Mouse (Mus musculus): Measurements from ENCODE around the gene Lhfp.

DNA sequence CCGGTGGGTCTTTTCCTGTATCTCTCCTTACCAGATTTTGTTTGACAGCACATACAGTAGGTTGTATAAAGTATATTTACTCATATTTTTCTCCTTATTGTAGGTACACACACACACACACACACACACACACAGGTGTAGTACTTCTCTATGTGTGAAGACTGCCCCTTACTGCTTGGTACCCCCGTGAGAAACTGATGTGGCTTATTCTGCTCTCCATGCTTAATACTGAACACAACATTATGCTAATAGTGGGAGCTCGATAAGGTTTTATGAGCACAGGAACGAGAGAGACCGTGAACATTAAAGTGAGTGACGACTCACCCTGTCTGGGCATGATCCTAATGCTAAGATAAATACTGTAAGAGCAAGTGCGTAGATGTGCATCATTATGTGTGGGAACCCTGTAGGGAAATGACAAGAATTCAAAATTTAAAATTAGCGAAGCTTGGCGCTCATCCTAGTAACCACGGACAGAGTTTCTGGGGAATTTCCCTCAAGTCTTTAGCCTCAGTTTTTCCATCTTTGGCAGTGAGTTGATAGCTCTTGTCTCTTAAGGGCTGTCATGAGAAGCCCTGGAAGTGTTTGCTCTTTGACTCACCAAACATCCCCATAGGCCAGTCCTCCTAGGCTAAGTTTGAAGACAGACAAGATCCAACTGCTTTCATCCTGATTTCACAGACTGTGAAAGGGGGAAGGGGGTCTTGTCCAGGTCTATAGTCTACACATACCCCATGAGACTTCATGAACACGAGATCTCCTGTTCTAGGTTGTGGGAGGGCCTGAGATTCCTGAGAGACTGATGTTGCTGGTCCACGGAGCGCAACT is 24.2 kb downstream of the Lhfp start:
- TF ChIP-seq CTCF (IDR thresholded peaks at IDR 0.05; ENCODE audit: low read depth, low read length) (no peak), POLR2A (IDR thresholded peaks at IDR 0.05; ENCODE audit: extremely low read depth, insufficient read depth, low read length) (no peak)
